Mouse (Mus musculus) MEL (cell line): ENCODE results near the gene Aurkaip1. TPM values are rescaled to one million over a fixed set of nuclear protein-coding genes. Genes with fewer than 3 reads are reported as not detected.

ENCODE experiments used
- DNase-seq: peaks from one replicate; pipeline ENCODE4 v3.0.0; 2011; ENCODE audit warnings: low read depth, low spot score
- H3K27ac ChIP-seq: 2 replicates; pipeline ENCODE4 v1.5.1; 2012; ENCODE audit warnings: low read depth, mild to moderate bottlenecking, control low read depth, low read length, moderate library complexity; ENCODE audit not compliant: control insufficient read depth
- H3K27me3 ChIP-seq, 2 experiments: fragments of 150-350 bp in 1 of 2; sonication (generic) in 1 of 2; 2 replicates each; pipeline ENCODE4 v1.6.1; 2012; ENCODE audit warnings: low read length in 2 of 2, mild to moderate bottlenecking in 2 of 2, improper control_type of control experiment in 1 of 2, moderate library complexity in 1 of 2; ENCODE audit not compliant: insufficient read depth in 2 of 2, control insufficient read depth in 1 of 2
- H3K36me3 ChIP-seq, 2 experiments: 2 replicates each; pipeline ENCODE4 v1.6.1; 2012 to 2014; ENCODE audit warnings: low read length in 2 of 2, improper control_type of control experiment in 1 of 2, inconsistent platforms in 1 of 2, mild to moderate bottlenecking in 1 of 2; ENCODE audit not compliant: insufficient read depth in 2 of 2, control insufficient read depth in 1 of 2
- H3K4me1 ChIP-seq, 2 experiments: fragments of 150-350 bp in 1 of 2; sonication (generic) in 1 of 2; 2 replicates each; pipeline ENCODE4 v1.6.1; 2012; ENCODE audit warnings: low read length in 2 of 2, improper control_type of control experiment in 1 of 2, mild to moderate bottlenecking in 1 of 2; ENCODE audit not compliant: insufficient read depth in 2 of 2, control insufficient read depth in 1 of 2
- H3K4me3 ChIP-seq, 2 experiments: fragments of 150-350 bp in 1 of 2; sonication (generic) in 1 of 2; 2 replicates each; pipeline ENCODE4 v1.5.1; 2012; ENCODE audit warnings: low read depth in 2 of 2, low read length in 2 of 2, mild to moderate bottlenecking in 2 of 2, moderate library complexity in 2 of 2, control low read depth in 1 of 2, improper control_type of control experiment in 1 of 2; ENCODE audit not compliant: control insufficient read depth in 1 of 2, insufficient read depth in 1 of 2
- H3K79me2 ChIP-seq: 2 replicates; pipeline ENCODE4 v1.6.1; 2012; ENCODE audit warnings: mild to moderate bottlenecking, low read length, moderate library complexity; ENCODE audit not compliant: control insufficient read depth, poor library complexity, insufficient read depth
- H3K9ac ChIP-seq: 2 replicates; pipeline ENCODE4 v1.6.1; 2012; ENCODE audit warnings: low read depth, mild to moderate bottlenecking, control low read depth, low read length, moderate library complexity; ENCODE audit not compliant: control insufficient read depth, poor library complexity, severe bottlenecking
- H3K9me3 ChIP-seq: fragments of 150-350 bp; sonication (generic); replicated peaks from 2 replicates; pipeline ENCODE4 v1.6.1; 2012; ENCODE audit warnings: mild to moderate bottlenecking, low read length, improper control_type of control experiment, moderate library complexity; ENCODE audit not compliant: insufficient read depth
- BHLHE40 ChIP-seq: IDR thresholded peaks from 2 replicates; pipeline ENCODE4 v1.6.1; 2012; ENCODE audit warnings: low read depth, mild to moderate bottlenecking, inconsistent platforms, low read length, improper control_type of control experiment, borderline replicate concordance
- CHD2 ChIP-seq: IDR thresholded peaks from 2 replicates; pipeline ENCODE4 v1.6.1; 2011; ENCODE audit warnings: low read length, improper control_type of control experiment
- CTCF ChIP-seq, 3 experiments: IDR thresholded peaks in 2 of 3; conservative IDR thresholded peaks in 1 of 3; 2 replicates each; pipeline ENCODE4 v1.5.1; 2011 to 2012; ENCODE audit warnings: low read length in 3 of 3, low read depth in 2 of 3, mild to moderate bottlenecking in 2 of 3, improper control_type of control experiment in 1 of 3, inconsistent platforms in 1 of 3, mixed read lengths in 1 of 3, moderate library complexity in 1 of 3; ENCODE audit not compliant: control insufficient read depth in 1 of 3, insufficient read depth in 1 of 3, poor library complexity in 1 of 3, severe bottlenecking in 1 of 3
- ELF1 ChIP-seq: IDR thresholded peaks from 2 replicates; pipeline ENCODE4 v1.6.1; 2014; ENCODE audit warnings: low read depth, mild to moderate bottlenecking, inconsistent platforms, low read length, improper control_type of control experiment, moderate library complexity
- ETS1 ChIP-seq: IDR thresholded peaks from 2 replicates; pipeline ENCODE4 v1.6.1; 2012; ENCODE audit warnings: low read depth, mild to moderate bottlenecking, inconsistent platforms, low read length, improper control_type of control experiment, moderate library complexity
- GABPA ChIP-seq: IDR thresholded peaks from 2 replicates; pipeline ENCODE4 v1.6.1; 2012; ENCODE audit warnings: low read depth, mild to moderate bottlenecking, inconsistent platforms, low read length, improper control_type of control experiment, moderate library complexity
- MAX ChIP-seq: IDR thresholded peaks from 2 replicates; pipeline ENCODE4 v1.6.1; 2011; ENCODE audit warnings: low read length, improper control_type of control experiment
- MAZ ChIP-seq: IDR thresholded peaks from 2 replicates; pipeline ENCODE4 v1.6.1; 2012; ENCODE audit warnings: low read depth, mild to moderate bottlenecking, inconsistent platforms, low read length, improper control_type of control experiment
- MXI1 ChIP-seq: IDR thresholded peaks from 2 replicates; pipeline ENCODE4 v1.6.1; 2011; ENCODE audit warnings: mild to moderate bottlenecking, low read depth, low read length, improper control_type of control experiment
- MYB ChIP-seq: IDR thresholded peaks from 2 replicates; pipeline ENCODE4 v1.6.1; 2011; ENCODE audit warnings: mild to moderate bottlenecking, low read depth, low read length, improper control_type of control experiment
- NRF1 ChIP-seq: IDR thresholded peaks from 2 replicates; pipeline ENCODE4 v1.6.1; 2014; ENCODE audit warnings: low read depth, mild to moderate bottlenecking, inconsistent platforms, low read length, improper control_type of control experiment, moderate library complexity; ENCODE audit not compliant: poor library complexity, insufficient read depth, severe bottlenecking
- POLR2AphosphoS2 ChIP-seq: IDR thresholded peaks from 2 replicates; pipeline ENCODE4 v1.6.1; 2011; ENCODE audit warnings: low read length, improper control_type of control experiment
- RAD21 ChIP-seq: IDR thresholded peaks from 2 replicates; pipeline ENCODE4 v1.6.1; 2011; ENCODE audit warnings: mild to moderate bottlenecking, low read depth, low read length, improper control_type of control experiment
- RCOR1 ChIP-seq: IDR thresholded peaks from 2 replicates; pipeline ENCODE4 v1.6.1; 2012; ENCODE audit warnings: low read depth, mild to moderate bottlenecking, inconsistent platforms, low read length, improper control_type of control experiment
- SMC3 ChIP-seq: IDR thresholded peaks from 2 replicates; pipeline ENCODE4 v1.6.1; 2011; ENCODE audit warnings: low read depth, low read length, improper control_type of control experiment
- TBP ChIP-seq: IDR thresholded peaks from 2 replicates; pipeline ENCODE4 v1.8.0; 2011; ENCODE audit warnings: low read depth, low read length, improper control_type of control experiment
- ZC3H11A ChIP-seq: IDR thresholded peaks from 2 replicates; pipeline ENCODE4 v1.6.1; 2012; ENCODE audit warnings: low read depth, mild to moderate bottlenecking, inconsistent platforms, low read length, improper control_type of control experiment
- polyA plus RNA-seq, 2 experiments: library from polyadenylated mRNA; stranded (reverse) in 1 of 2; unstranded in 1 of 2; fragments of >175 nt in 1 of 2; fragments of >200 nt in 1 of 2; gene quantifications; 2 replicates each; pipeline versions ENCODE4 v1.2.1 to v1.2.4; 2012; ENCODE audit warnings: low replicate concordance in 2 of 2, low read depth in 1 of 2; ENCODE audit not compliant: insufficient read length in 2 of 2, insufficient read depth in 1 of 2, missing spikeins in 1 of 2
- total RNA-seq: library from RNA; depleted of rRNA; stranded (reverse); fragments of 300-350 nt; gene quantifications from 2 replicates; pipeline ENCODE4 v1.2.3, GENCODE M21; 2012

Aurkaip1 gene
- total and polyA plus RNA-seq, 3 experiments = 153 to 203 TPM; not detected in 1

GRCm38 (mm10) chr4:155846871-155847578, 16.0 kb downstream of the Aurkaip1 start, which contains the start of gene Dvl1 (continued):
- no peak for TF ChIP-seq ELF1
- TF ChIP-seq TBP = no peak
- TF ChIP-seq SMC3 = no peak

- H3K4me1 ChIP-seq = peaks cover 19 to 34% of the 10 kb centered on the region in 2 experiments
- H3K4me3 ChIP-seq = peak overlapping the region; percentile 75 to 98
- H3K27ac ChIP-seq = no peak overlapping the region
- no peaks in the 10 kb centered on the region for H3K9me3 ChIP-seq
- peak overlapping the region; percentile 82 for H3K9ac ChIP-seq
- TF ChIP-seq NRF1 = 0 out of 2 replicates have a peak, but pooled peaks have one; percentile 5
- TF ChIP-seq POLR2AphosphoS2 = no peak
- TF ChIP-seq ETS1 = no peak
- no peak for TF ChIP-seq ZC3H11A
- no peak for TF ChIP-seq MAZ
- TF ChIP-seq TBP = no peak
- no peak for TF ChIP-seq RAD21
- peak; percentile 68; the same call in 1 of the 2 replicates for TF ChIP-seq MXI1
- TF ChIP-seq MYB = no peak
- no peak for TF ChIP-seq MAX
- TF ChIP-seq BHLHE40 = no peak
- TF ChIP-seq RCOR1 = no peak
- peak in 1 of 3 experiments; percentile 34; a peak in 1 of 6 replicates for TF ChIP-seq CTCF (IDR thresholded peaks at IDR 0.05 in 2 of 3, conservative IDR thresholded peaks at IDR 0.05 in 1 of 3; ENCODE audit: control insufficient read depth in 1 of 3, insufficient read depth in 1 of 3, low read depth in 2 of 3, low read length in 3 of 3, poor library complexity in 1 of 3, severe bottlenecking in 1 of 3)
- no peak for TF ChIP-seq CHD2
- TF ChIP-seq GABPA = no peak
- H3K79me2 ChIP-seq = peaks cover 47% of the 10 kb centered on the region
- H3K36me3 ChIP-seq = peaks cover 0 to 15% of the 10 kb centered on the region in 2 experiments; a peak in 3 of 4 replicates
- peak; percentile 52 for DNase-seq
- no peaks in the 10 kb centered on the region for H3K27me3 ChIP-seq
These were observed 16.7 kb downstream of the Aurkaip1 start for GRCm38 (mm10) chr4:155847591-155848352.
